Mouse (Mus musculus) limb, embryonic 12.5 days (tissue): Measurements from ENCODE around the gene Stau1. TPM values are rescaled to one million over a fixed set of nuclear protein-coding genes. Genes with fewer than 3 reads are reported as not detected.

Source experiments
- ATAC-seq: fragments of 200-750 bp; cut with Nextera tagmentation; 2 replicates; pipeline ENCODE4 v1.8.0; 2017; ENCODE audit warnings: low read depth, moderate TSS enrichment; ENCODE audit not compliant: insufficient number of reproducible peaks, insufficient read depth, low FRiP score, low TSS enrichment
- H3K27ac ChIP-seq: fragments of 300-500 bp; sonication (generic); 2 replicates; pipeline ENCODE4 v1.5.1; 2016; ENCODE audit warnings: mild to moderate bottlenecking, moderate library complexity
- H3K27me3 ChIP-seq: fragments of 300-500 bp; sonication (generic); 2 replicates; pipeline ENCODE4 v1.6.1; 2016; ENCODE audit warnings: mild to moderate bottlenecking, moderate library complexity
- H3K36me3 ChIP-seq: fragments of 300-500 bp; sonication (generic); 2 replicates; pipeline ENCODE4 v1.6.1; 2016; ENCODE audit warnings: mild to moderate bottlenecking, moderate library complexity
- H3K4me1 ChIP-seq: fragments of 300-500 bp; sonication (generic); replicated peaks from 2 replicates; pipeline ENCODE4 v1.6.1; 2016
- H3K4me2 ChIP-seq: fragments of 300-500 bp; sonication (generic); 2 replicates; pipeline ENCODE4 v1.6.1; 2016; ENCODE audit warnings: mild to moderate bottlenecking, moderate library complexity
- H3K4me3 ChIP-seq: fragments of 300-500 bp; sonication (generic); replicated peaks from 2 replicates; pipeline ENCODE4 v1.5.1; 2016; ENCODE audit warnings: mild to moderate bottlenecking
- H3K9ac ChIP-seq: fragments of 300-500 bp; sonication (generic); replicated peaks from 2 replicates; pipeline ENCODE4 v1.6.1; 2016; ENCODE audit warnings: mild to moderate bottlenecking, moderate library complexity
- H3K9me3 ChIP-seq: fragments of 300-500 bp; sonication (generic); 2 replicates; pipeline ENCODE4 v1.6.1; 2016; ENCODE audit warnings: mild to moderate bottlenecking, moderate library complexity
- WGBS: fragments of 180-500 bp; shearing (Covaris S2); methylation state at CpG from one replicate; pipeline ENCODE4 v1.1.7; 2016; 5-methylcytosine and 5-hydroxymethylcytosine counted together
- polyA plus RNA-seq: library from polyadenylated mRNA; unstranded; fragments of >200 nt; fragmentation: Nextera tagmentation; extraction: Ambion mirVana; gene quantifications from 2 replicates; pipeline ENCODE4 v1.2.1, GENCODE M21; 2016

The Stau1 gene
- polyA plus RNA-seq, 1 experiment from 2014 or later: 113 TPM

DNA sequence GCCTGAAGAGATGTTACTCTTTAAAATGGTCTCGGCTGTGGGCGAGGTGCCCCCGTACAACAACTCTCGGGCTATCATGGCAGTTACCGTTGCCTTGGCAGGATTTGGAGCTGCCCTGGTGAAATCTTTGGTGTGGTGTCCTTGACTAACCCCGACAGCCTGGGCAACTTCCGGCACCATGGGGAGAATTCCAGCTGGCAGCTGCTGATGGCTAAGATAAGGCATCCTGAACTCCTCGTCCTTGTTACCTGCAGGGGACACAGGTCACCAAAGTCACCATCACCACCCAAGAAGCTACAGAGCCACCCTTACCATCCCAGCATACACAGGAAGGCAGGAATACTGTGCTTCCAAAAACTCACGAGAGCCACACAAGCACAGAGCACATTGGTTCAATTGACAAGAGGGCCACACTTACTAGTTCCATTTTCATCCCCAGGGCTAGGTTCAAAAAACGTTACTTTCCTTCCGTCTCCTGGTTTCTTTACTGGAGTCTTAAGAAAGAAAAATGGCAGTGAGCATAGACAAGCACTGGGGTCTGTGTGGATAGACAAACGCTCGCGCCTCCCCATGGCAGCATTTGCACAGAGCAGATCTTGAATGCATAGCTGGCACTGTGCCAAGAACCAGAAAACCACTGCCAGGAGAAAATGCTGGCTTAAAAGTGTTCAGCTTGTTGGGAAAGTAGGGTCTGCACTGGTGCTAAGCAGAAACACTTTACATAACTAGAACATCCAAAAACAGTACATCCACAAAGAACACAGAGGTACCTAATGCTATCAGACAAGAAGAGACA is 45.0 kb downstream of the Stau1 start:
- Histone ChIP-seq H3K4me3 (no peak overlapping the region), H3K9ac (no peak overlapping the region)
- no peak for ATAC-seq

DNA sequence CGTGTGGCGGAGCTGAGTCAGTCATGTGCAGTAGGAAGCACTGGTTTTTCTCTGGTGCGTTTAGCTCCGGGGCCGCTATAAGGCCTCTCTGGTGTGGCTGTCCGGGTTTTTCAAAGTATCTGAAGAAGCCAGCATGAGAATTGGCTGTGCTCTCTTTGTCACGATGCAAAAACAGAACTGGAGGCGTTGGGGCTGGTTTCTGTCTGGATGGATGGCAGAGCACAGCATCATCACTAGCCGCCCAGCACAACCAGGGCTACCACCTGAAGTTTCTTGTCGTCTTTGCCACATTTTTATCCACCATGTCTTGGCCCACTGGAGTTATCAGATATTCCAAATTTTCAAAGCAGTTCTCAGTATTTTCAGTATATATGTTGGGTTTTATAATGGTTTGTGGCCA is 47.2 kb downstream of the Stau1 start:
- Histone ChIP-seq H3K4me2 (no peak overlapping the region), H3K4me1 (no peaks in the 10 kb centered on the region), H3K9me3 (no peaks in the 10 kb centered on the region), H3K27me3 (no peaks in the 10 kb centered on the region), H3K27ac (no peak overlapping the region), H3K9ac (no peak overlapping the region), H3K4me3 (no peak overlapping the region), H3K36me3 (peaks cover 96% of the 10 kb centered on the region)
- no peak for ATAC-seq
- WGBS: 92% methylated on average over 10 of the region's 10 CpGs

More for the DNA sequence above, 45.0 kb downstream of the Stau1 start:
- H3K4me2 ChIP-seq: no peak overlapping the region
- no peak overlapping the region for H3K27ac ChIP-seq
- peaks cover 98% of the 10 kb centered on the region for H3K36me3 ChIP-seq
- no peaks in the 10 kb centered on the region for H3K9me3 ChIP-seq
- no peaks in the 10 kb centered on the region for H3K27me3 ChIP-seq
- H3K4me1 ChIP-seq: no peaks in the 10 kb centered on the region
- 85% methylated on average over 14 of the region's 14 CpGs for WGBS

DNA sequence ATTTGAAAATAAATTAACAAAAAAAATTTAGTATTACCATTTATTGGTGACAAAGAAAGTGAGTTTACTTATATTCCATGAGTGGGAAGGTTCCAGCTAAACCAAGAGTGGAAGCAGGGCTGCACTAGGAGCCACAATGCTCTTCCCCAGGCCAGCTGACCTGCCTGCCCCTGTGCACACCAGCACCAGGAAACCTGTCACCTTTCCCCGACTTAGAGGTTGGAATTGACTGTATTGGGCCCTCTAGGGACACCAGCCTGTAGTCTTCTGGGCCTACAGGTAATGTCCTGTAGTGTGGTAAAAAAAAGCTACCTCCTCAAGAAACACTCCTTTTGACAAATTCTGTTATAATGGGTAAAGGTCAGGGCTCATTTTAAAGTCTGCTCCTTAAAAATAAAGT is 47.9 kb downstream of the Stau1 start:
- Histone ChIP-seq H3K4me2 (no peak overlapping the region), H3K4me3 (no peak overlapping the region), H3K27ac (no peak overlapping the region), H3K9ac (no peak overlapping the region), H3K36me3 (peaks cover 97% of the 10 kb centered on the region), H3K4me1 (no peaks in the 10 kb centered on the region), H3K27me3 (no peaks in the 10 kb centered on the region), H3K9me3 (no peaks in the 10 kb centered on the region)
- ATAC-seq: no peak
- WGBS: 75% methylated on average over 1 of the region's 1 CpGs

DNA sequence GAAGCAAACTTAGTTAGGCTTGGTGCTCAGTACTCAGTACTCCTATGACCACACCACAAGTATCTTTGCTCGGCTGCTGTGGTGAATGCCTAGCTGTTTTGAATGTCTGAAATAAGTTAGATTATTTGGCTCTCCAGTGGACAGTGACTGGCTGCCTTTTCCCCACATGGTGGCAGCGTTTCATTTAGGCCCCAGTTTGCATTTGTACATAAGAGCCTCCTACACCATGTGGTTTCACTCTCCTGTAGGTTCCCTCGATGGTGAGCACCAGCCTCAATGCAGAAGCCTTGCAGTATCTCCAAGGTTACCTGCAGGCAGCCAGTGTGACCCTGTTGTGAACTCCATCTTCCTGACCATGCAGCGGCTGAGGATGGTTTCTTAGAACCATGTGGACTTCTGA is 50.6 kb downstream of the Stau1 start:
- ATAC-seq: no peak
- WGBS: 69% methylated on average over 4 of the region's 4 CpGs

DNA sequence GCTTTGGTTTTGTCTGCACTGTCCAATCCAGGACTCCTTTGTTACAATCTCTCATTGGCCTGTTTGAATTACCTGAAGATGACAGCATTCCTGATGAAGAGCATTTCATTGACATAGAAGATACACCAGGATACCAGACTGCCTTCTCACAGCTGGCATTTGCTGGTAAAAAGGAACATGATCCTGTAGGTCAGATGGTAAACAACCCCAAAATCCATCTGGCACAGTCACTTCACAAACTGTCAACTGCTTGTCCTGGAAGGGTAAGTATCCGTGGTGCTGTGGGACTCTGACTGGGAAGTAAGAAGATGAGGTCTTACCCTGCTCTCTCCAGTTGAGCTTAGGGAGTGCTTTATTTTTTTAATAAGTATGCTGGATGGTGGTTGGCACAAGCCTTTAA is 51.8 kb downstream of the Stau1 start:
- no peak overlapping the region for H3K4me2 ChIP-seq
- no peaks in the 10 kb centered on the region for H3K9me3 ChIP-seq
- no peaks in the 10 kb centered on the region for H3K4me1 ChIP-seq
- no peaks in the 10 kb centered on the region for H3K27me3 ChIP-seq
- peaks cover 95% of the 10 kb centered on the region for H3K36me3 ChIP-seq
- ATAC-seq: no peak
- H3K4me3 ChIP-seq: no peak overlapping the region
- H3K27ac ChIP-seq: no peak overlapping the region
- no peak overlapping the region for H3K9ac ChIP-seq
- 76% methylated on average over 1 of the region's 1 CpGs for WGBS

More for the DNA sequence above, 50.6 kb downstream of the Stau1 start:
- Histone ChIP-seq H3K4me1 (no peaks in the 10 kb centered on the region), H3K36me3 (peaks cover 97% of the 10 kb centered on the region), H3K4me2 (no peak overlapping the region), H3K9me3 (no peaks in the 10 kb centered on the region), H3K27ac (no peak overlapping the region), H3K9ac (no peak overlapping the region), H3K4me3 (no peak overlapping the region), H3K27me3 (no peaks in the 10 kb centered on the region)

DNA sequence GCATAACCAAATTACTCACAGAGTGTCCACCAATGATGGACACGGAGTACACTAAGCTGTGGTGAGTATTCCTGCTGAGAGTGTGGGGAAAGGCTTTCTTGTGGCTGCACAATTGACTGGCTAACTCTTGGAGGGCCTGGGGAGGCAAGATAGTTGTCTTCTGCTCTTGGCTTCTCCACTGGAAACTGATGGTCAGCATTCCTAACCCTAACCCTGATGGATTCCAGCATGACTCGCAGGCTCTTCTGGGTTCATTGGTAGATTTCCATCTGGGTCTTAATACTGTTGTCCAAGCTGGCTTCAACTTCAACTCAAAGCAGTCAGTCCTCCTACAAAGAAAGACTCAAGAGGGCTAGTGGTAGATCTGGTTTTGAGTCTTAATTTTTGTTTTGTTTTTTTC is 53.0 kb downstream of the Stau1 start:
- ATAC-seq: no peak
- no peak overlapping the region for H3K4me3 ChIP-seq
- WGBS: 92% methylated on average over 2 of the region's 2 CpGs
- no peak overlapping the region for H3K4me2 ChIP-seq
- no peaks in the 10 kb centered on the region for H3K9me3 ChIP-seq
- peaks cover 95% of the 10 kb centered on the region for H3K36me3 ChIP-seq
- H3K9ac ChIP-seq: no peak overlapping the region
- H3K27me3 ChIP-seq: no peaks in the 10 kb centered on the region
- H3K27ac ChIP-seq: no peak overlapping the region
- H3K4me1 ChIP-seq: no peaks in the 10 kb centered on the region

DNA sequence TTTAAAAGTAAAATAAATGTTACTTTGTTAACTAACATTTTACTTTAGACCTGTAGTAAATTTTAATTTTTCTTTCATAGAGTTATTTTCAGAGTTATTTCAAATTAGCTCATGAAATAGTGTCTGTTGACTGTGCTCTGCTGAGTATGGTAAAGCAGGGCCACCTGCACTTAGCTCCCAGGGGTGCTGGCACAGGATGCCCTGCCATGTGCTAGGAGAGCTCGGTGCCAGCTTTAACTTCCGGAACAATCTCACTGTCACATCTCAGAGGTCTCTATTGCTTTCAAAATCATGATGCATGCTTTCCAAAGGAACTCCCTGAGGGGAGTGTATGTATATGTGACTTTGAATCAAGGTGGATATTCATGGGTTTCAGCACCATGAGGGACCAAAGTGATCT is 59.9 kb downstream of the Stau1 start:
- Histone ChIP-seq H3K9ac (no peak overlapping the region), H3K4me1 (no peaks in the 10 kb centered on the region), H3K9me3 (no peaks in the 10 kb centered on the region), H3K4me3 (no peak overlapping the region), H3K27me3 (no peaks in the 10 kb centered on the region), H3K36me3 (peaks cover 94% of the 10 kb centered on the region), H3K27ac (no peak overlapping the region), H3K4me2 (no peak overlapping the region)
- no peak for ATAC-seq
- WGBS: 89% methylated on average over 2 of the region's 2 CpGs

DNA sequence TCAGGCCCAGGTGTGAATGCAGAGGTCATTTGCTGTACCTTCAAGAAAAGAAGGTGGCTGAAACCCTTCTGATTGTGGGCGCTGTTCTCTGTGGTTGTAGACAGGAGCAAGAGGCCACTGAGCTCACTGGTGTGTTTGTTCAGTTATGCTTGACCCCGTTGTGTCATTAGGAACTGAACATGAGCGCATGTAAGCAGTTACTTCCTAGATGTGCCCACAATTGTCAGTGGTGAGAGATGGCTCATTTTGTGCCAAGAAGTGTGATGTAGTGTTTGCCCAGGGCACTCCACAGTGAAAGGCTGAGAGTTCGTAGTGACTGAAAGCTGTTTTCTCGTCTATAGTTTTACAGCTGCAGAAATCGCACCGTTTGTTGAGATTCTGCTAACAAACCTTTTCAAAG is 60.5 kb downstream of the Stau1 start:
- H3K9ac ChIP-seq: no peak overlapping the region
- WGBS: 92% methylated on average over 7 of the region's 7 CpGs

DNA sequence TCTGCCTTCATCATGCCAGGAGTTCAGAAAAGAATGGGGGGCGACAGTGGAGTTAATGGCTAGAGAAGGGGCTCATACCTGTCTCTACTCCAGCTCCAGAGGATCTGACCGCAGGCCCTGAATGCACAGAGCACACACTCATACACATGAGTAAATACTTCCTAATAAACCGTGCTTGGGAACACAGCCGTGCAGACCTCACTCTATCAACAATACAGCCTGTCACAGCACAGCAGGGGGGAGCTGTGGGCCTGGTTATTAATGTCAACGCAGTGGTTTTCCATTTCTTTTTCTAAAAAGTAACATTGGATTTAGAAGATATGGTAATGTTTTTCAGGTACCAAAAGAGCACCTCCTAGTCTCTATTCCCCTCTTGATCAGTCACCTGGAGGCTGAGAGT is 61.7 kb downstream of the Stau1 start:
- no peaks in the 10 kb centered on the region for H3K9me3 ChIP-seq
- H3K9ac ChIP-seq: no peak overlapping the region
- H3K27me3 ChIP-seq: no peaks in the 10 kb centered on the region
- no peak overlapping the region for H3K27ac ChIP-seq
- H3K4me1 ChIP-seq: no peaks in the 10 kb centered on the region
- H3K36me3 ChIP-seq: peaks cover 96% of the 10 kb centered on the region
- WGBS: 91% methylated on average over 5 of the region's 5 CpGs
- no peak overlapping the region for H3K4me3 ChIP-seq
- no peak for ATAC-seq
- H3K4me2 ChIP-seq: no peak overlapping the region

More for the DNA sequence above, 60.5 kb downstream of the Stau1 start:
- H3K36me3 ChIP-seq: peaks cover 94% of the 10 kb centered on the region
- H3K4me3 ChIP-seq: no peak overlapping the region
- ATAC-seq: no peak
- no peak overlapping the region for H3K4me2 ChIP-seq
- no peaks in the 10 kb centered on the region for H3K9me3 ChIP-seq
- H3K27me3 ChIP-seq: no peaks in the 10 kb centered on the region
- H3K27ac ChIP-seq: no peak overlapping the region
- no peaks in the 10 kb centered on the region for H3K4me1 ChIP-seq

DNA sequence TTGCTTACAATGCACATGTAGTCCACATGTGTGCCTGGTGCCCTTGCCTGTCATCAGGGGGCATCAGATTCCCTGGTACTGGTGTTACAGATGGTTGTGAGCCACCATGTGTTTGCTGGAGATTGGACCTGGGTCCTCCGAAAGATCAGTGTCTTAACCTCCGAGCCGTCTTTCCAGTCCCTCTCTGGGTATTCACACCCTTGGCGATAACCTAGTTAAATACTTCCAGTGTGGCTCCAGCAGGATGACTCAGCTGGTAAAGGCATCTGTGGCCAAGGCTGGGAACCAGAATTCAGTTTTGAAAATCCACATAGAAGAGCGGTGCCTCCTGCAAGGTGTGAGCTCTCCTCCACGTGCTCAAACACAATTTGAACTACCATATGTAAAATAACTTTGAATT is 62.2 kb downstream of the Stau1 start:
- no peak for ATAC-seq

DNA sequence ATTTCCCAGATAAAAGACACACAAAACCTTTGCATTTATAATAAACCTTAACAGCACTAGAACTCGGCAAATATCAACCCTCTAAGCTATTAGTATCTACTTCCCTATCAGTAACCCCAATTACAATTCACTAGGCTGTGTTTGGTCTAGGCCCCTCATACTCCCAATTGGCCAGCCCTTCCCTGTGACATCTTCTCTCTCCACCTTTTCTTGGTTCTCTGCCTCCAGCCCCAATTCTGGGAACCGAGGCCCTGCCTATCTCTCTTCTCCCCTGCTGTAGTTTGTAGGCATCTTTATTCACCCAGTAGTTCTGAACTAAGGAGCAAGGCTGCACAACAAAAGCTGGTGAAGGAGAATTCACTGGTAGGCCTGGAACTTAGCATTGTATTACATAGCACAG is 72.1 kb downstream of the Stau1 start:
- Histone ChIP-seq H3K9ac (no peak overlapping the region), H3K27ac (no peak overlapping the region), H3K4me1 (no peaks in the 10 kb centered on the region), H3K36me3 (peaks cover 89% of the 10 kb centered on the region), H3K27me3 (no peaks in the 10 kb centered on the region), H3K4me3 (no peak overlapping the region), H3K4me2 (no peak overlapping the region), H3K9me3 (no peaks in the 10 kb centered on the region)
- WGBS: 84% methylated on average over 2 of the region's 2 CpGs
- no peak for ATAC-seq

More for the DNA sequence above, 62.2 kb downstream of the Stau1 start:
- H3K4me1 ChIP-seq: no peaks in the 10 kb centered on the region
- no peaks in the 10 kb centered on the region for H3K27me3 ChIP-seq
- H3K4me2 ChIP-seq: no peak overlapping the region
- WGBS: 90% methylated on average over 6 of the region's 6 CpGs
- H3K36me3 ChIP-seq: peaks cover 96% of the 10 kb centered on the region
- no peak overlapping the region for H3K27ac ChIP-seq
- H3K4me3 ChIP-seq: no peak overlapping the region
- H3K9me3 ChIP-seq: no peaks in the 10 kb centered on the region
- no peak overlapping the region for H3K9ac ChIP-seq

DNA sequence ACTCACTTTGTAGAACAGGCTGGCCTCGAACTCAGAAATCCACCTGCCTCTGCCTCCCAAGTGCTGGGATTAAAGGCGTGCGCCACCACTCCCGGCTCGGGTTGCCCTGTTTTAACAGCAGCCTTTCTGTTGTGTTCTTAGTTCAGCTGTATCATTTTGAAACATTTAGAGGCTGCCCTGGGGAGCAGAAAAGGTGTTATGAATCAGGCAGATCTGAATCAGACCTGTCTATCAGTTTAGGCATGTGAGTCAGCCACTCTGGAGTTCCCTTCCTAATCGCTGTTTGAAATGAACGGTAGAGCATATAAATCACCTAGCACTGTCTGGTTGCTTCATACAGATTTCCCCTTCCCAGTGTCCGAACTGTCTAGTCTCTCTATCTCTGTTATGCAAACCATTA is 85.6 kb downstream of the Stau1 start:
- H3K27me3 ChIP-seq: no peaks in the 10 kb centered on the region
- WGBS: 89% methylated on average over 8 of the region's 8 CpGs
- no peak overlapping the region for H3K9ac ChIP-seq
- peaks cover 9% of the 10 kb centered on the region for H3K4me1 ChIP-seq
- no peak overlapping the region for H3K27ac ChIP-seq
- H3K36me3 ChIP-seq: peaks cover 24% of the 10 kb centered on the region
- H3K9me3 ChIP-seq: no peaks in the 10 kb centered on the region
- no peak overlapping the region for H3K4me2 ChIP-seq
- H3K4me3 ChIP-seq: no peak overlapping the region
- no peak for ATAC-seq
